ENCODE assay signal across 9 mouse cellular contexts in the genomic region with DNA sequence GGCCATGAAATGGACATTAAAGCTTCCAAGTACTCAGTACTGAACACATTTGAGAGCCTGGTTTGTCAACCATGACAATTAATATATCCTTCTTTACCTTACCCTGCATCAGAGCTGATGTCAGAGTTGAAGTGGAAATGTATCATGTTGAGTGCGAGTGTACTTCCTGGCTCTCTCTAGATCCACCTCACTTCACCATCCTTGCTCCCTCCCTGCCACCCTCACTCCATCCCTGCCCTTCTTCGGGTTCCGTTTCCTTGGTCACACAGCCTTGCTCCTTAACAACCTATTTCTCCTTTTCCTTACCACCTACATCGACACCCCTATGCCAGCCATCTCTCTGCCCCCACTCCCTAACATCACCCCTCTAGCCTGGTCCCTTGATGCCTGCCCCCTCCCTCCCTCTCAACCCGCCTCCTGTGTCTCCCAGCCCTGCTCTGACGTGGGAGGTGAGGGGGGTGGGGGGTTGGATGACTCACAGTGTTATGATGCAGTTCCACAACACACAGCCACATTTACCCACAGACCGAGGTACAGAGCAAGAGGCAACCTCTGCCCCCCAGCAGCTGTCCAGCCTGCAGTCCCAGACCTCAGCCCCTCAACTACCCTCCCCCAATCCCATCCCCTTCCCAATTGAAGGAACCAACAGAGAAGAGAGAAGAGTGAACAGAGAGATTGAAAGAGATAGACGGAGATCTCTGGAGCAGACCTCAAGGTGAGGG. TPM values are rescaled to one million over a fixed set of nuclear protein-coding genes. Genes with fewer than 3 reads are reported as not detected.
DNase-seq lines count a peak whose midpoint lies in the region; ATAC-seq lines count a peak whose summit lies in the region.
"Had no signal": no experiment of that assay in that cellular context is flagged by ENCODE, and none has a peak within 500 bp of the region (broad histone marks: within the 10 kb centered on the region; RNA-seq: fewer than 3 reads in every experiment).

A gene (plus strand): TSS at position 480 of the 722 bp plus-strand sequence.

- H3K4me1 ChIP-seq in midbrain, embryonic 11.5 days (ENCODE audit: control insufficient read depth, insufficient read depth, low read length) = peaks cover 43% of the 10 kb centered on the region

- peak within 1 kb of the TSS; percentile 91 for H3K9ac ChIP-seq in midbrain, embryonic 11.5 days (ENCODE audit: low read length)

- no peaks in the 10 kb centered on the region for H3K27me3 ChIP-seq in midbrain, embryonic 11.5 days (ENCODE audit: control insufficient read depth, insufficient read depth, low read length)

- H3K4me2 ChIP-seq in midbrain, embryonic 11.5 days = peak within 1 kb of the TSS; percentile 74

- peak within 1 kb of the TSS; percentile 58 for H3K4me3 ChIP-seq in midbrain, embryonic 11.5 days (ENCODE audit: low read depth, low read length)

- peak within 1 kb of the TSS; percentile 69 for H3K27ac ChIP-seq in midbrain, embryonic 11.5 days (ENCODE audit: low read depth, low read length)
- H3K27ac ChIP-seq: macrophage had no signal

- ATAC-seq in erythroblast, adult 5-6 weeks (replicated peaks; ENCODE audit: low FRiP score, poor library complexity, severe bottlenecking) = peak; percentile 57
- peak; percentile 66 for ATAC-seq in midbrain, embryonic 11.5 days (ENCODE audit: low FRiP score)

- H3K9me3 ChIP-seq in midbrain, embryonic 11.5 days (ENCODE audit: control insufficient read depth, low read length) = no peaks in the 10 kb centered on the region

- 4% methylated on average over 8 of the region's 8 CpGs for WGBS in midbrain, embryonic 11.5 days

- intact Hi-C loops in left cerebral cortex, postnatal 25 days (cut with DNase I) = loop anchor here (2.0 to 10.0 kb wide), 2 partner anchors 65 to 301 kb away; a partner anchor contains a TSS

- DNase-seq in heart, adult 11 months = peak; percentile 96
- no peak for DNase-seq in heart, adult 8-10 months (ENCODE audit: low spot score)
- peak; percentile 96 for DNase-seq in brain, adult 2 months (ENCODE audit: low read depth, low spot score)
- DNase-seq in heart, postnatal 4 days = peak; percentile 42
- DNase-seq in left cerebral cortex, postnatal 25 days (ENCODE audit: low spot score in 2 of 2) = peak; percentile 65 to 88
- peak; percentile 95 for DNase-seq in midbrain, embryonic 11.5 days (ENCODE audit: low spot score, missing footprints)
- peak; percentile 37 to 58 for DNase-seq in spleen, postnatal 36 days (ENCODE audit: low spot score in 2 of 2)

- no peaks in the 10 kb centered on the region for H3K36me3 ChIP-seq in midbrain, embryonic 11.5 days (ENCODE audit: control insufficient read depth, insufficient read depth, low read length)

RNA-seq across cellular contexts. Expression of the gene that starts here (rescaled TPM):
- under 1 TPM; 0.46 to 0.84 (median 0.50) TPM for total RNA-seq in heart, adult 8-10 months (2022)
- 1,364 and 1,503 TPM in 2 replicates for total RNA-seq in erythroblast, adult 5-6 weeks (2015; ENCODE audit: low replicate concordance)
- total RNA-seq in erythroblast, adult 5-6 weeks (2017; ENCODE audit: low replicate concordance) = 1,636 and 1,967 TPM in 2 replicates
- total RNA-seq in heart, postnatal 4 days (2021) = under 1 TPM; 0.77 to 0.88 TPM
- total RNA-seq in left cerebral cortex, postnatal 25 days (2021) = 10 to 100 TPM; 66.7 to 69.0 TPM
- polyA plus RNA-seq in midbrain, embryonic 11.5 days (2014; fragmentation: Nextera tagmentation; extraction: Ambion mirVana) = 13.6 and 14.2 TPM in 2 replicates
- polyA plus RNA-seq: macrophage had no signal

Comparison
In these comparisons a context has a peak if more than half of its experiments do, and no peak if none do; other contexts are left out.
1. RNA of the gene that starts here (total RNA-seq): 1,364 to 1,967 TPM in erythroblast, adult 5-6 weeks and 66.7 to 69.0 TPM in left cerebral cortex, postnatal 25 days; 0.77 to 0.88 TPM in heart, postnatal 4 days and 0.46 to 0.84 TPM in heart, adult 8-10 months; every median in the first group is over 10 times any median in the second.
2. RNA of the gene that starts here (total RNA-seq): 1,364 to 1,967 TPM in erythroblast, adult 5-6 weeks; 66.7 to 69.0 TPM in left cerebral cortex, postnatal 25 days; every median in the first group is over 10 times any median in the second.
3. Peak in DNase-seq in heart, postnatal 4 days; RNA of the gene not detected or under 1 TPM.